Mouse (Mus musculus): ENCODE data around the gene Elmo1.

Elmo1 gene

DNA sequence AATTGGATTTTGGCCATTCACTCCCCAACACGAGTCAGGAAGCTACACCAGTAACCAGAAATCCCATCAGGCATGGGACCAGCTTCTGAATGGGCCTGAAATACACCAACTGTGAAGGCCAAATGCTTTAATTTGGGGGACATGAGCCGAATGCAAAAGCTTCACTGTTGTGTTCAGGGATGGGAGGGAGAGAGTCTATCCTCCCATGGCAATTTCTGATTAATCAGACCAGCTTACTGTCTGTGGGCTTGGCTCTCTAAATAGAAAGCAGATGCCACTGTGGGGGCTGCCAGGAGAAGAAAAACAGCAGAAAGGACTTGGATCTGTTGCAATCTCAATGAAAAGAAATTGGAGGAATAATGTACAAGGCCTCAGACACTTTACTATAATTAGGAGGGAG lies 545.2 kb downstream of the Elmo1 start:
- Histone ChIP-seq H3K27me3 (ENCODE audit: control insufficient read depth, insufficient read depth, low read length, poor library complexity, severe bottlenecking) (no peaks in the 10 kb centered on the region), H3K36me3 (ENCODE audit: control insufficient read depth, insufficient read depth, low read length, poor library complexity, severe bottlenecking) (no peaks in the 10 kb centered on the region)
- DNase-seq (ENCODE audit: low read depth, low spot score): no peak
